Mouse (Mus musculus) liver, embryonic 15.5 days (tissue): ENCODE results near the gene Lrrc1. TPM values are rescaled to one million over a fixed set of nuclear protein-coding genes. Genes with fewer than 3 reads are reported as not detected.

Source experiments
- ATAC-seq: fragments of 200-750 bp; cut with Nextera tagmentation; 2 replicates; pipeline ENCODE4 v1.8.0; 2017; ENCODE audit warnings: moderate number of reproducible peaks, mild to moderate bottlenecking, moderate library complexity; ENCODE audit not compliant: insufficient read depth
- H3K27ac ChIP-seq: fragments of 300-500 bp; sonication (generic); replicated peaks from 2 replicates; pipeline ENCODE4 v1.5.1; 2015; ENCODE audit warnings: mild to moderate bottlenecking, inconsistent platforms
- H3K27me3 ChIP-seq: fragments of 300-500 bp; sonication (generic); 2 replicates; pipeline ENCODE4 v1.6.1; 2015; ENCODE audit warnings: mild to moderate bottlenecking, inconsistent platforms
- H3K36me3 ChIP-seq: fragments of 300-500 bp; sonication (generic); replicated peaks from 2 replicates; pipeline ENCODE4 v1.6.1; 2015; ENCODE audit warnings: moderate library complexity, mild to moderate bottlenecking, inconsistent platforms
- H3K4me1 ChIP-seq: fragments of 300-500 bp; sonication (generic); replicated peaks from 2 replicates; pipeline ENCODE4 v1.6.1; 2015; ENCODE audit warnings: inconsistent platforms
- H3K4me2 ChIP-seq: fragments of 300-500 bp; sonication (generic); 2 replicates; pipeline ENCODE4 v1.6.1; 2015; ENCODE audit warnings: moderate library complexity, mild to moderate bottlenecking, inconsistent platforms
- H3K4me3 ChIP-seq: fragments of 300-500 bp; sonication (generic); replicated peaks from 2 replicates; pipeline ENCODE4 v1.5.1; 2015; ENCODE audit warnings: mild to moderate bottlenecking, inconsistent platforms
- H3K9ac ChIP-seq: fragments of 300-500 bp; sonication (generic); 2 replicates; pipeline ENCODE4 v1.6.1; 2015; ENCODE audit warnings: moderate library complexity, mild to moderate bottlenecking, inconsistent platforms
- H3K9me3 ChIP-seq: fragments of 300-500 bp; sonication (generic); replicated peaks from 2 replicates; pipeline ENCODE4 v1.6.1; 2016; ENCODE audit warnings: inconsistent platforms
- WGBS: fragments of 180-500 bp; shearing (Covaris S2); methylation state at CpG from one replicate; pipeline ENCODE4 v1.1.7; 2015; ENCODE audit warnings: mixed read lengths; ENCODE audit not compliant: insufficient replicate concordance; 5-methylcytosine and 5-hydroxymethylcytosine counted together
- microRNA-seq: library from miRNA; unstranded; fragments of <30 nt; microRNA quantifications from one replicate; pipeline ENCODE4, GENCODE M21; 2016
- polyA plus RNA-seq: library from polyadenylated mRNA; unstranded; fragments of >200 nt; fragmentation: Nextera tagmentation; extraction: Ambion mirVana; gene quantifications from 2 replicates; pipeline ENCODE4 v1.2.1, GENCODE M21; 2015

Lrrc1 gene
- polyA plus RNA-seq, 1 experiment from 2014 or later: 2.9 TPM

DNA sequence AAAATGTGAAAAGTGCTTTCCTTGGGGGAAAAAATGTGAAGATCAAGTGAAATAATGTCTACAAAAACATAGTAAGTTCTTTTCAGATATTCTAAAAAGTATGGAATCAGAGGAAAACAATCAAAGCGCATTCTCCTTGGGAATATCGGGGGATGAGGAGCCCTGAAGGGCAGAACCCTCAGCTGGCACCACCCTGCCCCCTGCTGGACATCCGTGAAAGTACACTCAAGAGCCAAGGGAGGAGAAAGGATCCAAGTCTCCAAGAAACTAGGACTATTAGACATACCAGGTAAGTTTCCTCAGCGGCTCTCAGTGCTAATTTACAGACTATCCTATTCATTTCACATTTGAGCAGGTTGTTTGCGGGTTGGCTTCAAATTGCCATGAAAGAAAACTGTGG lies 163.1 kb downstream of the Lrrc1 start:
- 14% methylated on average over 5 of the region's 5 CpGs for WGBS
- Histone ChIP-seq H3K4me2 (no peak overlapping the region), H3K27me3 (no peaks in the 10 kb centered on the region), H3K4me3 (no peak overlapping the region), H3K27ac (no peak overlapping the region), H3K9me3 (no peaks in the 10 kb centered on the region), H3K9ac (no peak overlapping the region), H3K36me3 (no peaks in the 10 kb centered on the region), H3K4me1 (no peaks in the 10 kb centered on the region)
- no peak for ATAC-seq

Small RNA genes lying within 50 kb of the gene (microRNA-seq; reads per million reads assigned to microRNA genes)
- not detected for gene Gm25250

Other genes starting within 250 kb of the Lrrc1 start
- gene Mlip, start 191.9 kb downstream of the Lrrc1 start, polyA plus RNA-seq: 0.35 and 0.50 TPM in 2 replicates
- gene Klhl31, start 91.6 kb upstream of the Lrrc1 start, polyA plus RNA-seq: 0.59 and 1.4 TPM in 2 replicates
- 24.9 and 28.6 TPM in 2 replicates for gene Gclc, start 209.7 kb upstream of the Lrrc1 start, polyA plus RNA-seq